Mouse (Mus musculus) adrenal gland, postnatal 4 days (tissue): ENCODE data around the gene Sez6l2. TPM values are rescaled to one million over a fixed set of nuclear protein-coding genes. Genes with fewer than 3 reads are reported as not detected.

Source experiments
- total RNA-seq, 2 experiments: library from RNA; stranded (reverse); gene quantifications; 2 replicates each; pipeline ENCODE4 v1.2.3; 2021

Gene Sez6l2
- total RNA-seq, 2 experiments from 2014 or later, result 97.6 to 97.9 TPM

Other genes starting within 250 kb of the Sez6l2 start
- gene Coro1a, start 242.8 kb upstream of the Sez6l2 start, total RNA-seq, result 10 to 100 TPM; 15.5 to 18.9 TPM
- 100 to 1,000 TPM; 162 to 172 TPM for gene Mapk3, start 191.0 kb upstream of the Sez6l2 start, total RNA-seq
- 1 to 10 TPM; 9.3 to 9.5 TPM for gene Gdpd3, start 184.2 kb upstream of the Sez6l2 start, total RNA-seq
- 100 to 1,000 TPM; 112 to 122 TPM for gene Ypel3, start 173.6 kb upstream of the Sez6l2 start, total RNA-seq
- under 1 TPM; 0.65 to 0.90 TPM for gene Tbx6, start 169.1 kb upstream of the Sez6l2 start, total RNA-seq
- gene Ppp4c, start 158.1 kb upstream of the Sez6l2 start, total RNA-seq, result 100 to 1,000 TPM; 134 to 142 TPM
- 10 to 100 TPM; 16.7 to 18.0 TPM for gene Fam57b, start 152.9 kb upstream of the Sez6l2 start, total RNA-seq
- gene 4930451I11Rik, start 118.9 kb upstream of the Sez6l2 start, total RNA-seq, result not detected
- gene Doc2a, start 103.1 kb upstream of the Sez6l2 start, total RNA-seq, result 1 to 10 TPM; 3.1 to 3.6 TPM
- gene Hirip3, start 88.6 kb upstream of the Sez6l2 start, total RNA-seq, result 10 to 100 TPM; 32.3 to 41.4 TPM
- gene Ino80e, start 88.2 kb upstream of the Sez6l2 start, total RNA-seq, result 10 to 100 TPM; 49.7 to 51.9 TPM
- gene Taok2, start 65.9 kb upstream of the Sez6l2 start, total RNA-seq, result 100 to 1,000 TPM; 104 to 108 TPM
- 10 to 100 TPM; 34.9 to 39.0 TPM for gene Tmem219, start 27.6 kb upstream of the Sez6l2 start, total RNA-seq
- 10 to 100 TPM; 27.3 to 28.5 TPM for gene Kctd13, start 21.7 kb upstream of the Sez6l2 start, total RNA-seq
- gene Asphd1, start 981 bp upstream of the Sez6l2 start, total RNA-seq, result 1 to 10 TPM; 3.0 to 3.7 TPM
- gene Cdipt, start 25.4 kb downstream of the Sez6l2 start, total RNA-seq, result 10 to 100 TPM; 86.8 to 91.0 TPM
- gene Cdiptos, start 25.5 kb downstream of the Sez6l2 start, total RNA-seq, result 1 to 10 TPM; 1.9 to 2.5 TPM
- 10 to 100 TPM; 67.1 to 68.4 TPM for gene Mvp, start 64.1 kb downstream of the Sez6l2 start, total RNA-seq
- gene Pagr1b, start 65.9 kb downstream of the Sez6l2 start, total RNA-seq, result 1 to 10 TPM; 3.5 to 8.3 TPM
- 10 to 100 TPM; 12.4 to 15.4 TPM for gene Pagr1a, start 66.8 kb downstream of the Sez6l2 start, total RNA-seq
- gene Gm42742, start 70.5 kb downstream of the Sez6l2 start, total RNA-seq, result 10 to 100 TPM; 34.8 to 36.6 TPM
- 10 to 100 TPM in 1 of 2 experiments, 1 to 10 TPM in 1; 7.4 to 11.1 TPM for gene Prrt2, start 70.6 kb downstream of the Sez6l2 start, total RNA-seq
- gene Maz, start 76.5 kb downstream of the Sez6l2 start, total RNA-seq, result 100 to 1,000 TPM; 240 to 256 TPM
- 10 to 100 TPM; 45.2 to 45.9 TPM for gene Kif22, start 91.9 kb downstream of the Sez6l2 start, total RNA-seq
- 100 to 1,000 TPM in 1 of 2 experiments, not detected in 1; 137 TPM for gene Zg16, start 136.8 kb downstream of the Sez6l2 start, total RNA-seq
- 1 to 10 TPM; 1.9 to 2.0 TPM for gene AI467606, start 140.8 kb downstream of the Sez6l2 start, total RNA-seq
- 10 to 100 TPM in 1 of 2 experiments, 1 to 10 TPM in 1; 5.7 to 12.0 TPM for gene Qprt, start 171.7 kb downstream of the Sez6l2 start, total RNA-seq
- 1 to 10 TPM; 1.8 to 2.1 TPM for gene Spn, start 187.3 kb downstream of the Sez6l2 start, total RNA-seq
- gene Cd2bp2, start 245.5 kb downstream of the Sez6l2 start, total RNA-seq, result 10 to 100 TPM; 77.6 to 84.4 TPM